Mouse (Mus musculus): ENCODE results near the gene Pi4k2a. TPM values are rescaled to one million over a fixed set of nuclear protein-coding genes. Genes with fewer than 3 reads are reported as not detected.
A peak's percentile ranks its signal among the peaks of the same experiment; 100 is the strongest.

Gene Pi4k2a
- polyA plus RNA-seq, 1 experiment = 44.6 TPM

DNA sequence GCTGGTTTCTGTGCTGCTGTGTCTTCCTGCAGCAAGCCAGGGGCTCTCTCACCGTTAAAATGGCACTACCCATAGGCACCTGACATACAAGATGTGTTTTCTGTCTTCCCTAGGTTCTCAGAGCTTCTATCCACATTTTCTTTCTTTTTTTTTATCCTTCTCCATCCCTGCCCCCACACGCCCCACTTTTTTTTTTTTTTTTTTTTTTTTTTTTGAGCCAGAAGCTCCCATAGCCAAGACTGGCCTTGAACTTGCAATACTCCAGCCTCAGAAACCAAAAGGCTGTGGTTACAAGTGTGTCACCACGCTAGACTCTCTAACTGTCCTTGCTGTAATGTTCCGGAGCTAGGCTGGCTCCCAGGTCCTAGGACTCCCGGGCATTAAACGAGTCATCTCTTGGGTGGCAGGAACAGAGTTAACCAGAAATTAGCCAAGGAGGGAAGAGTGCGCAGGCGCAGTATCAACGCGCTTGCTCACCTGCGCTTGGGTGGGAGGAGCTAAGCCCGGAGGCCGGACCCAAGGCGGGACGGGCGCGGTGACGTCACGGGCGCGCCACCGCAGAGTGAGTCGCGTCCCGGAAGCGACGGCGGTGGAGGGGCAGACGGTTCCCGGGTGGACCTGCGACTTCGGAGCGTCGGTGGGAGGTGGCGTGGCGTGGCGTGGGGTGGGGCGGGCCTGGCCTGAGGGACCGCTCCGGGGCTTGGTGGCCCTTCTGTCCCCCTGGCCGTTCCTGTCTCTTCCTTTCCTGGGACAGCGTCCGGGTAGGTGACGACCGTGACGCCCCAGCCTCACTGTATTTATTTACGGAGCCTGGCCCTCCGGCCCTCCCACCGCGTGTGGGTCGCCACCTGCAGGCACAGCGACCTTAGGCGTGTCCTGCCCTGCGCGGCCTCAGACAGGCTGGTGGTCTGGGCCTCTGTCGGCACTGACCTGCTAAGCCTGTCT is 80.0 kb downstream of the Pi4k2a start:
- Histone ChIP-seq H3K27ac (ENCODE audit: insufficient read depth, low read depth, low read length) (no peak overlapping the region), H3K4me3 (ENCODE audit: insufficient read depth, low read length) (peak overlapping the region; percentile 93), H3K4me1 (ENCODE audit: control insufficient read depth, insufficient read depth, low read length) (peaks cover 18% of the 10 kb centered on the region)
- TF ChIP-seq POLR2A (IDR thresholded peaks at IDR 0.05; ENCODE audit: borderline replicate concordance, low read depth, low read length) (no peak), CTCF (IDR thresholded peaks at IDR 0.05; ENCODE audit: low read depth, low read length) (no peak)

Other genes starting within 250 kb of the Pi4k2a start
- gene Frat2, start 242.3 kb upstream of the Pi4k2a start, polyA plus RNA-seq (2012; ENCODE audit: insufficient read depth, insufficient read length, missing spikeins) = 4.4 and 4.5 TPM in 2 replicates
- gene Rrp12, start 194.3 kb upstream of the Pi4k2a start, polyA plus RNA-seq (2012; ENCODE audit: insufficient read depth, insufficient read length, missing spikeins) = 2.1 TPM in 2 replicates
- 256 and 259 TPM in 2 replicates for gene Pgam1, start 178.5 kb upstream of the Pi4k2a start, polyA plus RNA-seq (2012; ENCODE audit: insufficient read depth, insufficient read length, missing spikeins)
- gene Exosc1, start 157.0 kb upstream of the Pi4k2a start, polyA plus RNA-seq (2012; ENCODE audit: insufficient read depth, insufficient read length, missing spikeins) = 17.8 and 19.0 TPM in 2 replicates
- 43.9 and 44.3 TPM in 2 replicates for gene Zdhhc16, start 157.0 kb upstream of the Pi4k2a start, polyA plus RNA-seq (2012; ENCODE audit: insufficient read depth, insufficient read length, missing spikeins)
- 43.7 and 57.0 TPM in 2 replicates for gene Mms19, start 109.3 kb upstream of the Pi4k2a start, polyA plus RNA-seq (2012; ENCODE audit: insufficient read depth, insufficient read length, missing spikeins)
- 44.1 and 46.7 TPM in 2 replicates for gene Ubtd1, start 108.7 kb upstream of the Pi4k2a start, polyA plus RNA-seq (2012; ENCODE audit: insufficient read depth, insufficient read length, missing spikeins)
- not detected in 2 replicates for gene Ankrd2, start 54.5 kb upstream of the Pi4k2a start, polyA plus RNA-seq (2012; ENCODE audit: insufficient read depth, insufficient read length, missing spikeins)
- gene Hoga1, start 44.9 kb upstream of the Pi4k2a start, polyA plus RNA-seq (2012; ENCODE audit: insufficient read depth, insufficient read length, missing spikeins) = 1.9 and 2.3 TPM in 2 replicates
- gene 4933411K16Rik, start 38.2 kb upstream of the Pi4k2a start, polyA plus RNA-seq (2012; ENCODE audit: insufficient read depth, insufficient read length, missing spikeins) = 0.54 TPM in 1 of 2 replicates, not detected in the other
- 1.3 and 1.4 TPM in 2 replicates for gene Morn4, start 4.1 kb upstream of the Pi4k2a start, polyA plus RNA-seq (2012; ENCODE audit: insufficient read depth, insufficient read length, missing spikeins)
- 16.9 and 21.3 TPM in 2 replicates for gene Avpi1, start 38.6 kb downstream of the Pi4k2a start, polyA plus RNA-seq (2012; ENCODE audit: insufficient read depth, insufficient read length, missing spikeins)
- 32.4 TPM in 2 replicates for gene Marveld1, start 56.9 kb downstream of the Pi4k2a start, polyA plus RNA-seq (2012; ENCODE audit: insufficient read depth, insufficient read length, missing spikeins)
- gene Zfyve27, start 73.5 kb downstream of the Pi4k2a start, polyA plus RNA-seq (2012; ENCODE audit: insufficient read depth, insufficient read length, missing spikeins) = 30.7 and 32.3 TPM in 2 replicates
- gene Sfrp5, start 111.8 kb downstream of the Pi4k2a start, polyA plus RNA-seq (2012; ENCODE audit: insufficient read depth, insufficient read length, missing spikeins) = not detected in 2 replicates
- gene Golga7b, start 157.1 kb downstream of the Pi4k2a start, polyA plus RNA-seq (2012; ENCODE audit: insufficient read depth, insufficient read length, missing spikeins) = not detected in 2 replicates

All from bone marrow macrophage, adult 2 months (primary cell).